In genomic region chr5:144357551-144357880, GRCm38 (mm10) we compare ENCODE assay signal across 8 mouse cellular contexts. TPM values are rescaled to one million over a fixed set of nuclear protein-coding genes. Genes with fewer than 3 reads are reported as not detected.
A peak's percentile ranks its signal among the peaks of the same experiment; 100 is the strongest.
DNase-seq lines count a peak whose midpoint lies in the region; ATAC-seq lines count a peak whose summit lies in the region.

No protein-coding gene starts in this region.

- no peaks in the 10 kb centered on the region for H3K27me3 ChIP-seq in embryonic facial prominence, embryonic 11.5 days (ENCODE audit: control insufficient read depth, insufficient read depth, low read length)
- H3K27me3 ChIP-seq in hindbrain, embryonic 14.5 days (ENCODE audit: control insufficient read depth, insufficient read depth, low read length) = peaks cover 36% of the 10 kb centered on the region
- peaks cover 27% of the 10 kb centered on the region for H3K27me3 ChIP-seq in midbrain, embryonic 16.5 days (ENCODE audit: control insufficient read depth, insufficient read depth, low read depth, low read length)

- no peak overlapping the region for H3K27ac ChIP-seq in embryonic facial prominence, embryonic 11.5 days (replicated peaks; ENCODE audit: low read depth, low read length)
- H3K27ac ChIP-seq in hindbrain, embryonic 14.5 days = no peak overlapping the region
- H3K27ac ChIP-seq in midbrain, embryonic 16.5 days (ENCODE audit: low read length) = no peak overlapping the region

- under 1% methylated on average over 27 of the region's 27 CpGs for WGBS in embryonic facial prominence, embryonic 11.5 days
- WGBS in hindbrain, embryonic 14.5 days = under 1% methylated on average over 27 of the region's 27 CpGs
- 1% methylated on average over 27 of the region's 27 CpGs for WGBS in midbrain, embryonic 16.5 days

- no peak; the same call in 1 of the 2 replicates for ATAC-seq in embryonic facial prominence, embryonic 11.5 days (replicated peaks; ENCODE audit: insufficient number of reproducible peaks, low FRiP score, low TSS enrichment, low read depth)
- ATAC-seq in hindbrain, embryonic 14.5 days (ENCODE audit: low FRiP score) = peak; percentile 11; the same call in 1 of the 2 replicates
- ATAC-seq in midbrain, embryonic 16.5 days = no peak; the same call in 1 of the 2 replicates

- no peaks in the 10 kb centered on the region for H3K9me3 ChIP-seq in embryonic facial prominence, embryonic 11.5 days (replicated peaks; ENCODE audit: control insufficient read depth, low read length)
- H3K9me3 ChIP-seq in hindbrain, embryonic 14.5 days (ENCODE audit: control insufficient read depth, low read length) = no peaks in the 10 kb centered on the region
- no peaks in the 10 kb centered on the region for H3K9me3 ChIP-seq in midbrain, embryonic 16.5 days (replicated peaks; ENCODE audit: control insufficient read depth, low read length, poor library complexity, severe bottlenecking)

- H3K4me3 ChIP-seq in embryonic facial prominence, embryonic 11.5 days (ENCODE audit: low read depth, low read length) = peak overlapping the region; percentile 47
- peak overlapping the region; percentile 48 for H3K4me3 ChIP-seq in hindbrain, embryonic 14.5 days (replicated peaks; ENCODE audit: low read length)
- peak overlapping the region; percentile 62 for H3K4me3 ChIP-seq in midbrain, embryonic 16.5 days (ENCODE audit: low read depth, low read length)

- peak overlapping the region; percentile 57 for H3K9ac ChIP-seq in embryonic facial prominence, embryonic 11.5 days (replicated peaks; ENCODE audit: low read length)
- H3K9ac ChIP-seq in hindbrain, embryonic 14.5 days = peak overlapping the region; percentile 16; the same call in 1 of the 2 replicates
- peak overlapping the region; percentile 49; the same call in 1 of the 2 replicates for H3K9ac ChIP-seq in midbrain, embryonic 16.5 days (ENCODE audit: low read depth, low read length)

- H3K4me1 ChIP-seq in embryonic facial prominence, embryonic 11.5 days (ENCODE audit: control insufficient read depth, insufficient read depth, low read length) = no peaks in the 10 kb centered on the region
- H3K4me1 ChIP-seq in hindbrain, embryonic 14.5 days (replicated peaks; ENCODE audit: control insufficient read depth, insufficient read depth, low read length) = 0 out of 2 replicates have a peak, but pooled peaks cover 6% of the 10 kb centered on the region
- H3K4me1 ChIP-seq in midbrain, embryonic 16.5 days (ENCODE audit: control insufficient read depth, insufficient read depth, low read length) = peaks cover 15% of the 10 kb centered on the region

- H3K36me3 ChIP-seq in embryonic facial prominence, embryonic 11.5 days (replicated peaks; ENCODE audit: control insufficient read depth, insufficient read depth, low read depth, low read length) = no peaks in the 10 kb centered on the region
- no peaks in the 10 kb centered on the region for H3K36me3 ChIP-seq in hindbrain, embryonic 14.5 days (replicated peaks; ENCODE audit: control insufficient read depth, insufficient read depth)
- no peaks in the 10 kb centered on the region for H3K36me3 ChIP-seq in midbrain, embryonic 16.5 days (ENCODE audit: control insufficient read depth, insufficient read depth, low read length)

- peak overlapping the region; percentile 94 for H3K4me2 ChIP-seq in embryonic facial prominence, embryonic 11.5 days (ENCODE audit: low read depth, low read length)
- H3K4me2 ChIP-seq in hindbrain, embryonic 14.5 days (replicated peaks) = peak overlapping the region; percentile 97
- peak overlapping the region; percentile 100 for H3K4me2 ChIP-seq in midbrain, embryonic 16.5 days (ENCODE audit: low read length)

- DNase-seq in layer of hippocampus, postnatal 10 days (ENCODE audit: low spot score in 2 of 2) = peak; percentile 13 to 31
- DNase-seq in layer of hippocampus, postnatal 14 days (ENCODE audit: low spot score in 2 of 2) = no peak
- no peak for DNase-seq in embryonic facial prominence, embryonic 11.5 days (ENCODE audit: low spot score)
- no peak for DNase-seq in hindbrain, embryonic 14.5 days (ENCODE audit: low spot score)
- DNase-seq in adrenal gland, postnatal 14 days = no peak
- no peak for DNase-seq in adrenal gland, adult 18-20 months (ENCODE audit: low spot score in 2 of 2)
- DNase-seq in kidney, postnatal 4 days = no peak

RNA-seq across cellular contexts. Expression of gene Baiap2l1, which starts 0.4 kb away (rescaled TPM):
- total RNA-seq in layer of hippocampus, postnatal 10 days (2021) = under 1 TPM; 0.40 to 0.96 TPM
- total RNA-seq in layer of hippocampus, postnatal 14 days (2021) = 1 to 10 TPM in 1 of 2 experiments, under 1 TPM in 1; 0.57 to 1.4 TPM
- polyA plus RNA-seq in embryonic facial prominence, embryonic 11.5 days (2014; fragmentation: Nextera tagmentation; extraction: Ambion mirVana) = 3.8 and 4.3 TPM in 2 replicates
- 1.8 and 2.1 TPM in 2 replicates for polyA plus RNA-seq in hindbrain, embryonic 14.5 days (2014; fragmentation: Nextera tagmentation; extraction: Ambion mirVana)
- polyA plus RNA-seq in midbrain, embryonic 16.5 days (2015; fragmentation: Nextera tagmentation; extraction: Ambion mirVana) = 1.2 TPM in 2 replicates
- 6.2 and 8.2 TPM in 2 replicates for total RNA-seq in adrenal gland, postnatal 14 days (2021)
- 10 to 100 TPM in 1 of 2 experiments, 1 to 10 TPM in 1; 8.9 to 20.1 TPM for total RNA-seq in adrenal gland, adult 18-20 months (2021)

Comparison
In these comparisons a context has a peak if more than half of its experiments do, and no peak if none do; other contexts are left out.
1. DNase-seq: peak in layer of hippocampus, postnatal 10 days (2 of 2); none in layer of hippocampus, postnatal 14 days (0 of 2), embryonic facial prominence, embryonic 11.5 days (single experiment), hindbrain, embryonic 14.5 days (single experiment), adrenal gland, postnatal 14 days (single experiment), adrenal gland, adult 18-20 months (0 of 2) and kidney, postnatal 4 days (0 of 2).
2. Peak in every context shown above with its lines, with median percentiles within 50 percentile points of each other: H3K4me2 ChIP-seq, H3K4me3 ChIP-seq and H3K9ac ChIP-seq.